Mouse (Mus musculus): ENCODE measurements at regions not wholly inside any gene's neighbourhood (a gene's known extent, or its start where the extent isn't known, plus 50 kb on each side); places are given as distances from the start of the nearest gene placed in this dataset.
A peak's percentile ranks its signal among the peaks of the same experiment; 100 is the strongest.

- no peak for TF ChIP-seq CTCF (IDR thresholded peaks at IDR 0.05)
- peak; percentile 97 for TF ChIP-seq EP300 (IDR thresholded peaks at IDR 0.05; ENCODE audit: insufficient read depth, low read depth, low read length)
- no peak for TF ChIP-seq POLR2A (IDR thresholded peaks at IDR 0.05; ENCODE audit: insufficient read depth, low read depth, low read length)
Observed at GRCm38 (mm10) chr7:136838971-136839370, 55.4 kb upstream of the Mgmt start.
